Mouse (Mus musculus): ENCODE measurements around the gene Snca. TPM values are rescaled to one million over a fixed set of nuclear protein-coding genes. Genes with fewer than 3 reads are reported as not detected.

Snca gene
- 22.6 and 22.7 TPM in 2 replicates for polyA plus RNA-seq (2014; fragmentation: Nextera tagmentation; extraction: Ambion mirVana)

GRCm38 (mm10) chr6:60829282-60829891, at the start of gene Snca:
TSS of gene Snca (minus strand) at chr6:60829855.
- no peaks in the 10 kb centered on the region for H3K36me3 ChIP-seq (ENCODE audit: control insufficient read depth, insufficient read depth, low read length)
- ATAC-seq (replicated peaks; ENCODE audit: low FRiP score) = peak; percentile 30; the same call in 1 of the 2 replicates

GRCm38 (mm10) chr6:60870126-60870525, 40.5 kb upstream of the Snca start:
- DNase-seq (ENCODE audit: low spot score) = no peak
- no peaks in the 10 kb centered on the region for H3K4me1 ChIP-seq (replicated peaks; ENCODE audit: control insufficient read depth, insufficient read depth, low read length)
- no peaks in the 10 kb centered on the region for H3K36me3 ChIP-seq (ENCODE audit: control insufficient read depth, insufficient read depth, low read length)
- H3K4me3 ChIP-seq (ENCODE audit: low read depth, low read length) = no peak overlapping the region
- no peak overlapping the region for H3K4me2 ChIP-seq (ENCODE audit: low read depth, low read length, severe bottlenecking)
- 36% methylated on average over 1 of the region's 1 CpGs for WGBS
- no peak for ATAC-seq (replicated peaks; ENCODE audit: low FRiP score)
- no peaks in the 10 kb centered on the region for H3K27me3 ChIP-seq (ENCODE audit: control insufficient read depth, insufficient read depth, low read length)
- H3K9me3 ChIP-seq (ENCODE audit: control insufficient read depth, low read length) = no peaks in the 10 kb centered on the region
- H3K27ac ChIP-seq (ENCODE audit: low read depth, low read length) = no peak overlapping the region
- H3K9ac ChIP-seq (ENCODE audit: low read length) = no peak overlapping the region

More at GRCm38 (mm10) chr6:60829282-60829891, at the start of gene Snca:
- H3K4me1 ChIP-seq (replicated peaks; ENCODE audit: control insufficient read depth, insufficient read depth, low read length) = no peaks in the 10 kb centered on the region
- H3K27ac ChIP-seq (ENCODE audit: low read depth, low read length) = no peak within 1 kb of the TSS; the same call in 1 of the 2 replicates
- H3K4me3 ChIP-seq (ENCODE audit: low read depth, low read length) = peak within 1 kb of the TSS; percentile 44
- H3K9me3 ChIP-seq (ENCODE audit: control insufficient read depth, low read length) = no peaks in the 10 kb centered on the region
- 3% methylated on average over 14 of the region's 14 CpGs for WGBS
- H3K9ac ChIP-seq (ENCODE audit: low read length) = peak within 1 kb of the TSS; percentile 66
- no peaks in the 10 kb centered on the region for H3K27me3 ChIP-seq (ENCODE audit: control insufficient read depth, insufficient read depth, low read length)
- H3K4me2 ChIP-seq (ENCODE audit: low read depth, low read length, severe bottlenecking) = peak within 1 kb of the TSS; percentile 79
- no peak for DNase-seq (ENCODE audit: low spot score)

DNA sequence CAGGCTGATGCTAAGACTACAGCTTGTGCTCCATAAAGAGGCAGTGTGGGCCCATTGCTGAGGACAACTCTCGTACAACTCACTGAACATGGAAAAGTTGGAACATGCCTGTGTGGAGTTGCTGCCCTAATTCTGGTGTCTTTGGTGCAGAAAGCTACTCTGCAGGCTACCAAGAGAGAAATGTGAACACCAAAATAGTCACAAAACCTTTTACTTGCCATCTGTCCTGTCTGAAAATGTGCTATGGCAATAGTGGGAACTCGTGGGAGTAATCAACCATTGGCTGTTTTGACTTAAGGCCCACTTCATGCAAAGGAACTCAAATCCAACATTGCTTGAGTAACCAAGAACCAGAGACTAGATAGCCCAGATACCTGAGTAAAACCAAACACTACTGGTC, 26.9 kb upstream of the Snca start:
- no peak for DNase-seq (ENCODE audit: low spot score)
- Histone ChIP-seq H3K9ac (ENCODE audit: low read length) (no peak overlapping the region), H3K9me3 (ENCODE audit: control insufficient read depth, low read length) (no peaks in the 10 kb centered on the region), H3K4me1 (replicated peaks; ENCODE audit: control insufficient read depth, insufficient read depth, low read length) (no peaks in the 10 kb centered on the region), H3K4me3 (ENCODE audit: low read depth, low read length) (no peak overlapping the region), H3K4me2 (ENCODE audit: low read depth, low read length, severe bottlenecking) (no peak overlapping the region), H3K36me3 (ENCODE audit: control insufficient read depth, insufficient read depth, low read length) (no peaks in the 10 kb centered on the region), H3K27me3 (ENCODE audit: control insufficient read depth, insufficient read depth, low read length) (no peaks in the 10 kb centered on the region), H3K27ac (ENCODE audit: low read depth, low read length) (no peak overlapping the region)
- 81% methylated on average over 2 of the region's 2 CpGs for WGBS
- ATAC-seq (replicated peaks; ENCODE audit: low FRiP score) = no peak

DNA sequence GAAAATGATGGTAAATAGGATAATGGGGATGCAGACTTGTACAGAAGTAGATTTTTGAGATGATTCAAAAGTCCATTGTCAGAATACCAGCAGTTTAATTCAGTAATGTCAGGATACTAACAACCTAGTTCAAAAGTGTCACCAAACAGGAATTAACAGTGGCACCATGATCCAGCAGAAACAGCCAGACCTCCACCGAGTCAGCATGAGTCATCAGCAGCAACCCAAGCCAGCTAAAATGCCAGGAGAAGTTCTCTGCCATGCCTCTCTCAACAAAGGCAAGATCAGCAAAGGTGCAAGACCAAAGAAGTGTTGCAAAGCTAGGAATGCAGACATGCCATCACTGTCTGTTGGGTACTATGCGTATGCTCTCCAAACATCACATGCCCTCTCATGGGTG, 22.0 kb upstream of the Snca start:
- no peak overlapping the region for H3K4me3 ChIP-seq (ENCODE audit: low read depth, low read length)
- no peak for DNase-seq (ENCODE audit: low spot score)
- no peak overlapping the region for H3K4me2 ChIP-seq (ENCODE audit: low read depth, low read length, severe bottlenecking)
- no peak overlapping the region for H3K27ac ChIP-seq (ENCODE audit: low read depth, low read length)
- no peaks in the 10 kb centered on the region for H3K4me1 ChIP-seq (replicated peaks; ENCODE audit: control insufficient read depth, insufficient read depth, low read length)
- no peaks in the 10 kb centered on the region for H3K27me3 ChIP-seq (ENCODE audit: control insufficient read depth, insufficient read depth, low read length)
- WGBS = 90% methylated on average over 2 of the region's 2 CpGs
- no peak for ATAC-seq (replicated peaks; ENCODE audit: low FRiP score)
- no peaks in the 10 kb centered on the region for H3K9me3 ChIP-seq (ENCODE audit: control insufficient read depth, low read length)
- no peak overlapping the region for H3K9ac ChIP-seq (ENCODE audit: low read length)
- H3K36me3 ChIP-seq (ENCODE audit: control insufficient read depth, insufficient read depth, low read length) = no peaks in the 10 kb centered on the region

DNA sequence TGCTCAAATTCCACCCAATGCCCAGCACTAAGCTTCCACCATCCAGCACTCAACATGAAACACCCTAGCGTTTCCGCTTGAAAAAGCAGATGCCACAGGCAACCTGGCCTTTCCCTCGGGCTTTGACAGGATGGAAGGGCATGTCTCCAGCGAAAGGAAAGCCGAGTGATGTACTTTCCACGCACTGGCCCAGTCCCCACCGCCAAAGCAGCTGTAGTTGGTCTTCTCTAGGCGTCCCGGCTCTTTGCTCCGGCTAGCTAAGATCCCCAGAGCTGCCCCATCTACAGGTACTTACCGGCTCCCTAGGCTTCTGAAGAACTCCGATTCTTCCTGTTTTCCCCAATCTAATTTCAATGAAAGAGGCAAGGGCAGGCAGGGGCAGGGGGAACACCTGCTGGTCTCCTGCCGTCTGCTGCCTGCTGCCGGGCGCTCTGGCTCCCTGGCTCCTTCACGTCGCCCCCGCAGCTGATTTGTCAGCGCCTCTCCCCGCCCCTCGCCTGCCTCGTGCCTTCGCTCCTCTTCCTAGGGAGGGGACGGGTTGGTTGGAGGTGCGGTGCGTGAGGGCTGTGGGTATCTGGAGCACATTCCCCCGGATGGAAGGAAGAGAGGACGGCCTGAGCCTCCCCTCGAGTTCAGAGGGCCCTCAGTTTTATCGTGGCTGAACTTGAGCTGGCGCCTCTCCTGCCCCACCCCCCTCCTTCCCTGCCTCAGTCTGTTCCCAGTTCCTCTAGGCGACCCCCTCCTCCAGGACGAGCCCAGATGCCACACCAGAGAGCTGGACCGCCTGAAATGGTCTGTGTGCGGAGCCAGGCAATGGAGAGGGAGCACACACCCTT, 1.0 kb downstream of the Snca start:
- DNase-seq (ENCODE audit: low spot score) (peak; percentile 86), ATAC-seq (replicated peaks; ENCODE audit: low FRiP score) (peak; percentile 93)
- Histone ChIP-seq H3K4me3 (ENCODE audit: low read depth, low read length) (peak overlapping the region; percentile 44), H3K4me1 (replicated peaks; ENCODE audit: control insufficient read depth, insufficient read depth, low read length) (no peaks in the 10 kb centered on the region), H3K27ac (ENCODE audit: low read depth, low read length) (no peak overlapping the region; the same call in 1 of the 2 replicates), H3K9me3 (ENCODE audit: control insufficient read depth, low read length) (no peaks in the 10 kb centered on the region), H3K36me3 (ENCODE audit: control insufficient read depth, insufficient read depth, low read length) (no peaks in the 10 kb centered on the region), H3K4me2 (ENCODE audit: low read depth, low read length, severe bottlenecking) (peak overlapping the region; percentile 79), H3K9ac (ENCODE audit: low read length) (peak overlapping the region; percentile 66), H3K27me3 (ENCODE audit: control insufficient read depth, insufficient read depth, low read length) (no peaks in the 10 kb centered on the region)
- 1% methylated on average over 35 of the region's 35 CpGs for WGBS

DNA sequence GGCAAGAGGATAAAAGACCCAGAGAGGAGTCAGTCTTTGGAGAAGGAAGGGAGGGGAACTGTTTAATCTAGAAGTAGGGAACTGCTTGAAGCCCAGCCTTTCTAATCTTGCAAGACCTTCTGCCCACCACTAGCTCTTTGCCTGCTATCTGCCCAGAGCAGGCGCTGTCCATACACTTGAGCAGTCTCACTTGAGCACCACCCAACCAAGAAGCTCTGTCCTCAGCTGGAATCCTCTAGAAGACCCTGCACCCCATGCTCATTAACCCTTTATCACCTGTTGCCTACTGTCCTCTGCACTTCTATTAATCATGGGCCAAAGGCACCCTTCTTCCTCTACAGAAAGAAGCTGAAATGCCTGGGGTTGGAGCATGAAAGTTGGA, 1.6 kb downstream of the Snca start:
- 58% methylated on average over 1 of the region's 1 CpGs for WGBS
- no peaks in the 10 kb centered on the region for H3K27me3 ChIP-seq (ENCODE audit: control insufficient read depth, insufficient read depth, low read length)
- H3K9me3 ChIP-seq (ENCODE audit: control insufficient read depth, low read length) = no peaks in the 10 kb centered on the region
- no peaks in the 10 kb centered on the region for H3K4me1 ChIP-seq (replicated peaks; ENCODE audit: control insufficient read depth, insufficient read depth, low read length)
- H3K4me3 ChIP-seq (ENCODE audit: low read depth, low read length) = peak overlapping the region; percentile 44
- H3K36me3 ChIP-seq (ENCODE audit: control insufficient read depth, insufficient read depth, low read length) = no peaks in the 10 kb centered on the region
- H3K9ac ChIP-seq (ENCODE audit: low read length) = peak overlapping the region; percentile 66; the same call in 1 of the 2 replicates
- DNase-seq (ENCODE audit: low spot score) (peak; percentile 52), ATAC-seq (replicated peaks; ENCODE audit: low FRiP score) (no peak; the same call in 1 of the 2 replicates)
- peak overlapping the region; percentile 79 for H3K4me2 ChIP-seq (ENCODE audit: low read depth, low read length, severe bottlenecking)
- no peak overlapping the region for H3K27ac ChIP-seq (ENCODE audit: low read depth, low read length)

DNA sequence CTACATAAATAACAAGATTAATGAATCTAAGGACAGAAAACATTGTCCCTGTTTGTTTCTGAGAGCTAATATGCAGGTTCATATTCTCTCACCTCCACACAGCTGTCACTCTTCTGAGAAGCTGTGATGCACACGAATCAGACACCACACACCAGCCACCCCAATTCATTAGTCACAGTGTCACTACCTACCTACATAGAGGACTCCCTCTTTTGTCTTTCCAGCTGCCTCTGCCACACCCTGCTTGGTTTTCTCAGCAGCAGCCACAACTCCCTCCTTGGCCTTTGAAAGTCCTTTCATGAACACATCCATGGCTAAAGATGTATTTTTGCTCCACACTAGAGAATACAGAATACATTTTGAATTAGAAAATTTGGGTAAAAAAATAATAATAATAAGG, 2.4 kb downstream of the Snca start:
- Histone ChIP-seq H3K27me3 (ENCODE audit: control insufficient read depth, insufficient read depth, low read length) (no peaks in the 10 kb centered on the region), H3K4me3 (ENCODE audit: low read depth, low read length) (no peak overlapping the region), H3K9ac (ENCODE audit: low read length) (no peak overlapping the region), H3K36me3 (ENCODE audit: control insufficient read depth, insufficient read depth, low read length) (no peaks in the 10 kb centered on the region), H3K4me1 (replicated peaks; ENCODE audit: control insufficient read depth, insufficient read depth, low read length) (no peaks in the 10 kb centered on the region), H3K4me2 (ENCODE audit: low read depth, low read length, severe bottlenecking) (no peak overlapping the region), H3K9me3 (ENCODE audit: control insufficient read depth, low read length) (no peaks in the 10 kb centered on the region), H3K27ac (ENCODE audit: low read depth, low read length) (no peak overlapping the region)
- ATAC-seq (replicated peaks; ENCODE audit: low FRiP score) (no peak), DNase-seq (ENCODE audit: low spot score) (no peak)
- WGBS = 54% methylated on average over 1 of the region's 1 CpGs

- DNase-seq (ENCODE audit: low spot score) = no peak
- H3K4me3 ChIP-seq (ENCODE audit: low read depth, low read length) = no peak overlapping the region
- H3K4me2 ChIP-seq (ENCODE audit: low read depth, low read length, severe bottlenecking) = no peak overlapping the region
- WGBS = 90% methylated on average over 1 of the region's 1 CpGs
- H3K9me3 ChIP-seq (ENCODE audit: control insufficient read depth, low read length) = no peaks in the 10 kb centered on the region
- no peak overlapping the region for H3K9ac ChIP-seq (ENCODE audit: low read length)
- ATAC-seq (replicated peaks; ENCODE audit: low FRiP score) = no peak
- H3K36me3 ChIP-seq (ENCODE audit: control insufficient read depth, insufficient read depth, low read length) = no peaks in the 10 kb centered on the region
- H3K27ac ChIP-seq (ENCODE audit: low read depth, low read length) = no peak overlapping the region
- no peaks in the 10 kb centered on the region for H3K27me3 ChIP-seq (ENCODE audit: control insufficient read depth, insufficient read depth, low read length)
- no peaks in the 10 kb centered on the region for H3K4me1 ChIP-seq (replicated peaks; ENCODE audit: control insufficient read depth, insufficient read depth, low read length)
Observed at GRCm38 (mm10) chr6:60819272-60819671, 10.4 kb downstream of the Snca start.

Measured in forebrain, embryonic 11.5 days (tissue).